Mouse (Mus musculus) thymus, postnatal 25 days (tissue): ENCODE results near the gene Bcor.
A peak's percentile ranks its signal among the peaks of the same experiment; 100 is the strongest.

Experiments
- DNase-seq: peaks from one replicate; pipeline ENCODE4 v3.0.0; 2022

Bcor gene

GRCm38 (mm10) chrX:12003539-12003938, 156.6 kb downstream of the Bcor start:
- DNase-seq, result no peak

GRCm38 (mm10) chrX:12003106-12003505, 157.0 kb downstream of the Bcor start:
- peak; percentile 67 for DNase-seq

GRCm38 (mm10) chrX:12002596-12002995, 157.6 kb downstream of the Bcor start:
- no peak for DNase-seq

- no peak for DNase-seq
Observed at GRCm38 (mm10) chrX:12001969-12002368, 158.2 kb downstream of the Bcor start.

GRCm38 (mm10) chrX:12001336-12001735, 158.8 kb downstream of the Bcor start:
- DNase-seq, result no peak

- DNase-seq, result no peak
Observed at GRCm38 (mm10) chrX:12000620-12001019, 159.5 kb downstream of the Bcor start.

GRCm38 (mm10) chrX:11999951-12000350, 160.2 kb downstream of the Bcor start:
- DNase-seq, result no peak

GRCm38 (mm10) chrX:11998934-11999336, 161.2 kb downstream of the Bcor start:
- peak; percentile 81 for DNase-seq

- DNase-seq, result no peak
Observed at GRCm38 (mm10) chrX:11996891-11997290, 163.3 kb downstream of the Bcor start.

GRCm38 (mm10) chrX:11996489-11996888, 163.7 kb downstream of the Bcor start:
- DNase-seq, result no peak

GRCm38 (mm10) chrX:11993641-11994419, 166.3 kb downstream of the Bcor start:
- DNase-seq, result no peak

- DNase-seq, result no peak
Observed at GRCm38 (mm10) chrX:11989471-11989870, 170.7 kb downstream of the Bcor start.

GRCm38 (mm10) chrX:11988191-11988896, 171.8 kb downstream of the Bcor start:
- no peak for DNase-seq

GRCm38 (mm10) chrX:11987602-11988001, 172.6 kb downstream of the Bcor start:
- no peak for DNase-seq
